8 mouse cellular contexts compared by ENCODE assay signal in genomic region chr5:30614221-30614620, GRCm38 (mm10). TPM values are rescaled to one million over a fixed set of nuclear protein-coding genes. Genes with fewer than 3 reads are reported as not detected.
A peak's percentile ranks its signal among the peaks of the same experiment; 100 is the strongest.
DNase-seq lines count a peak whose midpoint lies in the region; ATAC-seq lines count a peak whose summit lies in the region.

No protein-coding gene starts in this region.

- DNase-seq in midbrain, embryonic 11.5 days (ENCODE audit: low spot score, missing footprints): peak; percentile 39
- peak; percentile 57 to 77 for DNase-seq in heart, adult 9 months (ENCODE audit: low spot score in 2 of 2)
- DNase-seq in ovary, postnatal 14 days (ENCODE audit: low spot score): peak; percentile 54
- DNase-seq in layer of hippocampus, adult 8-10 months (ENCODE audit: low spot score in 2 of 2): no peak
- no peak for DNase-seq in urinary bladder, postnatal 10 days (ENCODE audit: low spot score)
- no peak for DNase-seq in gastrocnemius, postnatal 10 days

- no peak overlapping the region for H3K9ac ChIP-seq in midbrain, embryonic 11.5 days (ENCODE audit: low read length)
- no peak overlapping the region for H3K9ac ChIP-seq in midbrain, embryonic 15.5 days
- H3K9ac ChIP-seq in kidney, embryonic 16.5 days (replicated peaks; ENCODE audit: low read length): no peak overlapping the region

- no peak overlapping the region for H3K4me2 ChIP-seq in midbrain, embryonic 11.5 days
- H3K4me2 ChIP-seq in midbrain, embryonic 15.5 days: no peak overlapping the region
- no peak overlapping the region for H3K4me2 ChIP-seq in kidney, embryonic 16.5 days (replicated peaks; ENCODE audit: low read depth, low read length)

- H3K27ac ChIP-seq in midbrain, embryonic 11.5 days (ENCODE audit: low read depth, low read length): no peak overlapping the region
- H3K27ac ChIP-seq in midbrain, embryonic 15.5 days: no peak overlapping the region
- no peak overlapping the region for H3K27ac ChIP-seq in kidney, embryonic 16.5 days (ENCODE audit: low read length)

- H3K36me3 ChIP-seq in midbrain, embryonic 11.5 days (ENCODE audit: control insufficient read depth, insufficient read depth, low read length): no peaks in the 10 kb centered on the region
- no peaks in the 10 kb centered on the region for H3K36me3 ChIP-seq in midbrain, embryonic 15.5 days (replicated peaks)
- no peaks in the 10 kb centered on the region for H3K36me3 ChIP-seq in kidney, embryonic 16.5 days (ENCODE audit: insufficient read depth, low read length)

- WGBS in midbrain, embryonic 11.5 days: 33% methylated on average over 1 of the region's 1 CpGs
- 46% methylated on average over 1 of the region's 1 CpGs for WGBS in midbrain, embryonic 15.5 days
- WGBS in kidney, embryonic 16.5 days: 11% methylated on average over 1 of the region's 1 CpGs

- ATAC-seq in midbrain, embryonic 11.5 days (ENCODE audit: low FRiP score): no peak
- no peak for ATAC-seq in midbrain, embryonic 15.5 days (replicated peaks)
- ATAC-seq in kidney, embryonic 16.5 days (ENCODE audit: low FRiP score, low TSS enrichment): peak; percentile 46

- H3K9me3 ChIP-seq in midbrain, embryonic 11.5 days (ENCODE audit: control insufficient read depth, low read length): no peaks in the 10 kb centered on the region
- no peaks in the 10 kb centered on the region for H3K9me3 ChIP-seq in midbrain, embryonic 15.5 days
- H3K9me3 ChIP-seq in kidney, embryonic 16.5 days (ENCODE audit: low read length): no peaks in the 10 kb centered on the region

- no peak overlapping the region for H3K4me3 ChIP-seq in midbrain, embryonic 11.5 days (ENCODE audit: low read depth, low read length)
- H3K4me3 ChIP-seq in midbrain, embryonic 15.5 days: no peak overlapping the region
- no peak overlapping the region for H3K4me3 ChIP-seq in kidney, embryonic 16.5 days (ENCODE audit: low read length)

- no peaks in the 10 kb centered on the region for H3K27me3 ChIP-seq in midbrain, embryonic 11.5 days (ENCODE audit: control insufficient read depth, insufficient read depth, low read length)
- no peaks in the 10 kb centered on the region for H3K27me3 ChIP-seq in midbrain, embryonic 15.5 days (replicated peaks)
- H3K27me3 ChIP-seq in kidney, embryonic 16.5 days (ENCODE audit: insufficient read depth, low read length): no peaks in the 10 kb centered on the region; the same call in 1 of the 2 replicates

- H3K4me1 ChIP-seq in midbrain, embryonic 11.5 days (ENCODE audit: control insufficient read depth, insufficient read depth, low read length): peaks cover 5% of the 10 kb centered on the region; the same call in 1 of the 2 replicates
- 0 out of 2 replicates have a peak, but pooled peaks cover 5% of the 10 kb centered on the region for H3K4me1 ChIP-seq in midbrain, embryonic 15.5 days
- peaks cover 12% of the 10 kb centered on the region; the same call in 1 of the 2 replicates for H3K4me1 ChIP-seq in kidney, embryonic 16.5 days (ENCODE audit: insufficient read depth, low read length)

RNA-seq across cellular contexts. Expression of gene Kcnk3, which starts 26.3 kb away (rescaled TPM):
- polyA plus RNA-seq in midbrain, embryonic 11.5 days (2014; fragmentation: Nextera tagmentation; extraction: Ambion mirVana): 0.27 and 0.50 TPM in 2 replicates
- 6.7 and 7.4 TPM in 2 replicates for polyA plus RNA-seq in midbrain, embryonic 15.5 days (2015; fragmentation: Nextera tagmentation; extraction: Ambion mirVana)
- 2.0 and 5.5 TPM in 2 replicates for polyA plus RNA-seq in kidney, embryonic 16.5 days (2015; fragmentation: Nextera tagmentation; extraction: Ambion mirVana)
- 10 to 100 TPM; 10.3 to 13.1 (median 10.7) TPM for total RNA-seq in layer of hippocampus, adult 8-10 months (2022)
- 1 to 10 TPM; 1.2 to 1.8 TPM for total RNA-seq in gastrocnemius, postnatal 10 days (2021)

RNA-seq across cellular contexts. Expression of gene Slc35f6, which starts 33.5 kb away (rescaled TPM):
- 22.6 and 28.4 TPM in 2 replicates for polyA plus RNA-seq in midbrain, embryonic 11.5 days (2014; fragmentation: Nextera tagmentation; extraction: Ambion mirVana)
- 33.0 and 33.1 TPM in 2 replicates for polyA plus RNA-seq in midbrain, embryonic 15.5 days (2015; fragmentation: Nextera tagmentation; extraction: Ambion mirVana)
- 31.0 and 33.9 TPM in 2 replicates for polyA plus RNA-seq in kidney, embryonic 16.5 days (2015; fragmentation: Nextera tagmentation; extraction: Ambion mirVana)
- total RNA-seq in layer of hippocampus, adult 8-10 months (2022): 10 to 100 TPM; 37.4 to 40.7 (median 38.7) TPM
- 10 to 100 TPM; 13.3 to 15.4 TPM for total RNA-seq in gastrocnemius, postnatal 10 days (2021)

RNA-seq across cellular contexts. Expression of gene Cenpa, which starts 52.4 kb away (rescaled TPM):
- 398 and 399 TPM in 2 replicates for polyA plus RNA-seq in midbrain, embryonic 11.5 days (2014; fragmentation: Nextera tagmentation; extraction: Ambion mirVana)
- polyA plus RNA-seq in midbrain, embryonic 15.5 days (2015; fragmentation: Nextera tagmentation; extraction: Ambion mirVana): 39.4 and 45.3 TPM in 2 replicates
- 266 and 282 TPM in 2 replicates for polyA plus RNA-seq in kidney, embryonic 16.5 days (2015; fragmentation: Nextera tagmentation; extraction: Ambion mirVana)
- 1 to 10 TPM; 2.3 to 5.2 (median 3.4) TPM for total RNA-seq in layer of hippocampus, adult 8-10 months (2022)
- total RNA-seq in gastrocnemius, postnatal 10 days (2021): 10 to 100 TPM; 16.7 to 17.2 TPM

Comparison
In these comparisons a context has a peak if more than half of its experiments do, and no peak if none do; other contexts are left out.
1. DNase-seq: peak in midbrain, embryonic 11.5 days (single experiment), heart, adult 9 months (2 of 2) and ovary, postnatal 14 days (single experiment); none in layer of hippocampus, adult 8-10 months (0 of 2), urinary bladder, postnatal 10 days (single experiment) and gastrocnemius, postnatal 10 days (single experiment).